Mouse (Mus musculus) cerebellum, postnatal 10 days (tissue): Measurements from ENCODE around the gene Caprin1.
A peak's percentile ranks its signal among the peaks of the same experiment; 100 is the strongest.

Experiments
- DNase-seq, 2 experiments: peaks; one replicate each; pipeline ENCODE4 v3.0.0; 2021; ENCODE audit warnings: mixed read lengths in 2 of 2

The Caprin1 gene

GRCm38 (mm10) chr2:103797491-103798009 lies at the start of gene Caprin1:
TSS of gene Caprin1 (minus strand) at chr2:103797649.
- DNase-seq, result peak; percentile 97

- DNase-seq, result no peak
Observed at GRCm38 (mm10) chr2:103846875-103847274, 49.4 kb upstream of the Caprin1 start.

- DNase-seq, result no peak
Observed at GRCm38 (mm10) chr2:103846271-103846670, 48.8 kb upstream of the Caprin1 start.

- DNase-seq, result no peak
Observed at GRCm38 (mm10) chr2:103844016-103844415, 46.6 kb upstream of the Caprin1 start.

- DNase-seq, result no peak
Observed at GRCm38 (mm10) chr2:103843321-103843720, 45.9 kb upstream of the Caprin1 start.

GRCm38 (mm10) chr2:103842299-103842698 lies 44.9 kb upstream of the Caprin1 start:
- no peak for DNase-seq

- no peak for DNase-seq
Observed at GRCm38 (mm10) chr2:103838483-103838882, 41.0 kb upstream of the Caprin1 start.

GRCm38 (mm10) chr2:103837166-103837565 lies 39.7 kb upstream of the Caprin1 start:
- DNase-seq, result no peak

- DNase-seq, result peak in 1 of 2 experiments; percentile 8
Observed at GRCm38 (mm10) chr2:103835614-103836395, 38.4 kb upstream of the Caprin1 start.

- DNase-seq, result no peak
Observed at GRCm38 (mm10) chr2:103833816-103834445, 36.5 kb upstream of the Caprin1 start.

- DNase-seq, result no peak
Observed at GRCm38 (mm10) chr2:103832899-103833298, 35.5 kb upstream of the Caprin1 start.

GRCm38 (mm10) chr2:103828900-103829299 lies 31.5 kb upstream of the Caprin1 start:
- no peak for DNase-seq

GRCm38 (mm10) chr2:103824916-103825315 lies 27.5 kb upstream of the Caprin1 start:
- DNase-seq, result no peak

GRCm38 (mm10) chr2:103822560-103822959 lies 25.1 kb upstream of the Caprin1 start:
- peak in 1 of 2 experiments; percentile 10 for DNase-seq

GRCm38 (mm10) chr2:103817145-103817895 lies 19.9 kb upstream of the Caprin1 start:
- DNase-seq, result peak in 1 of 2 experiments; percentile 13

- DNase-seq, result no peak
Observed at GRCm38 (mm10) chr2:103815976-103816375, 18.5 kb upstream of the Caprin1 start.

GRCm38 (mm10) chr2:103811465-103812191 lies 14.2 kb upstream of the Caprin1 start:
- no peak for DNase-seq

GRCm38 (mm10) chr2:103810412-103810811 lies 13.0 kb upstream of the Caprin1 start:
- no peak for DNase-seq

GRCm38 (mm10) chr2:103808466-103808865 lies 11.0 kb upstream of the Caprin1 start:
- no peak for DNase-seq

- DNase-seq, result no peak
Observed at GRCm38 (mm10) chr2:103803770-103804530, 6.5 kb upstream of the Caprin1 start.

GRCm38 (mm10) chr2:103802422-103802821 lies 5.0 kb upstream of the Caprin1 start:
- no peak for DNase-seq
